Mouse (Mus musculus) erythroblast, embryonic 14.5 days (primary cell): Measurements from ENCODE around the gene Pgm1. TPM values are rescaled to one million over a fixed set of nuclear protein-coding genes. Genes with fewer than 3 reads are reported as not detected.

Experiments used
- H3K27me3 ChIP-seq: 2 replicates; pipeline ENCODE4 v1.6.1; 2012; ENCODE audit warnings: inconsistent platforms; ENCODE audit not compliant: control insufficient read depth
- H3K36me3 ChIP-seq: 2 replicates; pipeline ENCODE4 v1.6.1; 2012; ENCODE audit warnings: mild to moderate bottlenecking, inconsistent platforms; ENCODE audit not compliant: control insufficient read depth
- H3K4me1 ChIP-seq: 2 replicates; pipeline ENCODE4 v1.6.1; 2012; ENCODE audit warnings: inconsistent platforms; ENCODE audit not compliant: control insufficient read depth
- H3K4me3 ChIP-seq: replicated peaks from 2 replicates; pipeline ENCODE3; 2012; ENCODE audit warnings: moderate library complexity, mild to moderate bottlenecking, inconsistent platforms
- H3K9me3 ChIP-seq: 2 replicates; pipeline ENCODE4 v1.6.1; 2012; ENCODE audit warnings: low read length, inconsistent platforms, mixed read lengths; ENCODE audit not compliant: control insufficient read depth
- GATA1 ChIP-seq: IDR thresholded peaks from 2 replicates; pipeline ENCODE4 v1.6.1; 2012; ENCODE audit warnings: low read length, inconsistent platforms, mixed read lengths
- TAL1 ChIP-seq: IDR thresholded peaks from 3 replicates; pipeline ENCODE4 v1.6.1; 2012; ENCODE audit warnings: low read length, inconsistent platforms, mixed read lengths
- polyA plus RNA-seq: library from polyadenylated mRNA; stranded (reverse); fragments of >175 nt; gene quantifications from 2 replicates; pipeline ENCODE4 v1.2.3, GENCODE M21; 2012

The Pgm1 gene
- polyA plus RNA-seq, 1 experiment, result 0.05 TPM

DNA sequence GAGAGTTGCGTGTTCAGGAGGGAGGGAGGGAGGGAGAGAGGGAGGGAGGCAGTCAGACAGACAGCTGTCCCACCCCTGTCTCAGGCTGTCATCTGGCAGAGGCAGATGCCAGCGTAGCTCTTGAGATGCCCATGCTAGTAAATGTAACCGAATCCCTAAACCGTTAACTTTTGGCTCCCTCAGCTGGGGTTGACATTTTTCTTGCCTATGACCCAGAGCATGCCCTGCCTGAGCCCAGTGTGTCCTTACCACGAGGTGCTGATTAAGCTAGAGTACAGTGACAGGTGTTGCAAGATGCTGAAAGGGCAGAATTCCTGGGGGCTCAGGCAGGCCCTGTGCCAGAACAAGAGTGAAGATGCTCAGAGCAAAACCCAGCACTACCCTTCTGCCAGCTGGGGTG, 45.2 kb downstream of the Pgm1 start:
- TF ChIP-seq TAL1 (no peak), GATA1 (no peak)
- no peaks in the 10 kb centered on the region for H3K27me3 ChIP-seq
- no peaks in the 10 kb centered on the region for H3K9me3 ChIP-seq
- H3K4me1 ChIP-seq, result no peaks in the 10 kb centered on the region
- no peak overlapping the region for H3K4me3 ChIP-seq
- no peaks in the 10 kb centered on the region; the same call in 1 of the 2 replicates for H3K36me3 ChIP-seq

DNA sequence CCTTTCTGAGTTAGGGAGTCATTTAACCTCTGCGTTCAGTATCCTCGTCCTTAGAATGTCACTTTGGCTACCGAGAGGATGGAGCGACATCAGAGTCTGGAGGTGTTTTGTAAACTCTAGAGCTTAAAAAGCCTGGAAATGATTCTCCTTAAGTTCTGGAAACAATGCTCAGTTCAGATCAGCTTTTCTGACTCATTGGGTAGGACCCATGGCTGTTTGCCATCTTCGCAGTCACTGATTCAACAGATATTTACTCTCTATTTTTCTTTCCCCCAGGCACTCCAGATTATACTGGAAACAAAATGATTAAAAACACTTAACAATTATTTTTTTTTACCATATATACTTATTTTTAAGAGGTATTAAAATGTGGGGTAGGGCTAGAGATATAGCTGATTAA, 50.1 kb downstream of the Pgm1 start:
- Histone ChIP-seq H3K27me3 (no peaks in the 10 kb centered on the region), H3K36me3 (no peaks in the 10 kb centered on the region; the same call in 1 of the 2 replicates), H3K9me3 (no peaks in the 10 kb centered on the region), H3K4me1 (no peaks in the 10 kb centered on the region), H3K4me3 (no peak overlapping the region)
- TF ChIP-seq GATA1 (no peak), TAL1 (no peak)

DNA sequence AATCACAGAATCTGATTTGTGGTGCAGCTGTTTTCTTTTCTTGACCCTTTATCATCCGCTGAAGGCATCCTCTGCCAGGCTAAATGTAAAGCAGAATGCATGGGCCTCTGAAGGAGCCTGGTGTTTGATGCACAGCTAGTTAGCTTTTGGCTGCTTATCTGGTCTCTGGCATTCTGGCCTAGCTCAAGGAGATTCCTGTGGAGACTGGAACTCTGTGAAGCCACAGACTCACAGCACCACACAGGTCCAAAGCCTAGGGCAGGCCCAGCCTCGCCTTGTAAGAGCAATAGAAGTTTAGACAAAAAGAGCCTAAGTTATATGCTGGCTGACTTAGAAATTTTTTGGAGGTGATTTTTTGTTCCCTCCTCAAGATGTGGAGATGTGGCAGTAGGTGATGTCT, 52.0 kb downstream of the Pgm1 start:
- H3K36me3 ChIP-seq, result no peaks in the 10 kb centered on the region; the same call in 1 of the 2 replicates
- TF ChIP-seq TAL1 (no peak), GATA1 (no peak)
- no peak overlapping the region for H3K4me3 ChIP-seq

DNA sequence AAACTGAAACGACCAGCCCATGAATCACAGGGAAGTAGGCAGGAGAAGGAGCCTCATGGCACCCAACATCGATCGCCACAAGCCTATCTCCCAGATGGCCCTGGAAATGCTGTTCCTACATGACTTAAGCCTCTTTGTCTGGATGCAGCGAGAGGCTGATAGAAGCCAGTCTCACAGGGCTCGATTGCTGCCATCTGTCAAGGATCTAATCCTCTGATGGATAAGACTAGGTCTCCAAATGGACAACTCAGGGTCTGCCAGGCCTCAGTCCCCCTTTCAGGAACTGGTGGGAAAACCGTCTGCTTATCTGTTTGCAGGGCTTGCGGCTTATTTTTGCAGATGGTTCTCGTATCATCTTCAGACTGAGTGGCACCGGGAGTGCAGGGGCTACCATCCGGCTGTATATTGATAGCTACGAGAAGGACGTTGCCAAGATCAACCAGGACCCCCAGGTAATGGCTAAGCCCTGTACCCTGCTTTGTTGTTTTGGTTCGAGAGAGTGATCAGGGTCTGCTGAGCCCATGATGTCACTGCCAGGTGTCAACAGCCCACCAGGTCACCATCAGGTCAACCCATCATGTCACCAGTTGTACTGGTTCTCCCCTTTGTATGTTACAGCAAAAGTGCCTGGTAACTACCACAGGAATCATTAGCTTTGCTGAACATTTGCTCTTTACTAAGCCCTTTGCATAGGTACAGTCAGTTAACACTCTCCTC, 54.6 kb downstream of the Pgm1 start:
- H3K4me1 ChIP-seq, result no peaks in the 10 kb centered on the region
- no peak overlapping the region for H3K4me3 ChIP-seq
- TF ChIP-seq GATA1, result no peak
- no peak for TF ChIP-seq TAL1
- no peaks in the 10 kb centered on the region for H3K9me3 ChIP-seq
- no peaks in the 10 kb centered on the region for H3K27me3 ChIP-seq
- no peaks in the 10 kb centered on the region; the same call in 1 of the 2 replicates for H3K36me3 ChIP-seq

More for the DNA sequence above, 52.0 kb downstream of the Pgm1 start:
- Histone ChIP-seq H3K4me1 (no peaks in the 10 kb centered on the region), H3K9me3 (no peaks in the 10 kb centered on the region), H3K27me3 (no peaks in the 10 kb centered on the region)

DNA sequence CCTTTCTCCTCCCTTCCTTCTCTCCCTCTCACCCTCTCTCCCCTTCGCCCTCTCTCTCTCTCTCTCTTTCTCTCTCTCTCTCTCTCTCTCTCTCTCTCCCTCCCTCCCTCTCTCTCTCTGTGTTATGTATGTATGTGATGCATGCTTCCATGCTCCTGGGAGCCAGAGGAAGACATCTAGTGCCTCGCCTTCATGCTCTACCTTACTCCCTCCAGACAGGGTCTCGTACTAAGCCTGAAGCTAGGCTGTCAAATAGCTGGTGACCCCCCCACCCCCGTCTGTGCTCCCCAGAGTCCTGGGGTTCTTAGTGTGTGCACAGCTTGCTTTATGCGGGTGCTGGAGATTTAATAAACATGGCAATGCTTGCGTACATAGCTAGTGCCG, 55.1 kb downstream of the Pgm1 start:
- TF ChIP-seq TAL1 (no peak), GATA1 (no peak)
- no peaks in the 10 kb centered on the region; the same call in 1 of the 2 replicates for H3K36me3 ChIP-seq
- H3K9me3 ChIP-seq, result no peaks in the 10 kb centered on the region
- H3K4me1 ChIP-seq, result no peaks in the 10 kb centered on the region
- no peak overlapping the region for H3K4me3 ChIP-seq
- no peaks in the 10 kb centered on the region for H3K27me3 ChIP-seq

DNA sequence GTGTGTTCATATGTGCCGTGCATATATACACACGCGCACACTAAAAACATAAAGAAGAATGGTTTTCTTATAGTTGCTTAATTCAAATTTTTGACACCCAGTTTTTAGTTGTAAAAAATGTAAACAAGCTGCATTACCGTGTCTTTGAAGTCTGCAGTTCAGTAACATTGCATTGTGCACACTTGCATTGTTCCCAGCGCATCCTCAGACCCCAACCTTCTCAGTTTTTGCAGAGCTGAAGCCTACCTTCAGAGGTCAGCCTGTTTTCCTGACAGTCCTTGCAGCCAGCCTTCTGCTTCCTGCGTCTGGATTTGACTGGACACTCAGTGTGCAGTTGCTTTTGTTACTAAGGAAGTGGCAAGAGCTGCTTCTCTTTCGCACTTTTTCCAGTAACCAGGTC, 55.9 kb downstream of the Pgm1 start:
- Histone ChIP-seq H3K4me3 (no peak overlapping the region), H3K27me3 (no peaks in the 10 kb centered on the region), H3K36me3 (no peaks in the 10 kb centered on the region; the same call in 1 of the 2 replicates), H3K9me3 (no peaks in the 10 kb centered on the region), H3K4me1 (no peaks in the 10 kb centered on the region)
- TF ChIP-seq GATA1 (no peak), TAL1 (no peak)

DNA sequence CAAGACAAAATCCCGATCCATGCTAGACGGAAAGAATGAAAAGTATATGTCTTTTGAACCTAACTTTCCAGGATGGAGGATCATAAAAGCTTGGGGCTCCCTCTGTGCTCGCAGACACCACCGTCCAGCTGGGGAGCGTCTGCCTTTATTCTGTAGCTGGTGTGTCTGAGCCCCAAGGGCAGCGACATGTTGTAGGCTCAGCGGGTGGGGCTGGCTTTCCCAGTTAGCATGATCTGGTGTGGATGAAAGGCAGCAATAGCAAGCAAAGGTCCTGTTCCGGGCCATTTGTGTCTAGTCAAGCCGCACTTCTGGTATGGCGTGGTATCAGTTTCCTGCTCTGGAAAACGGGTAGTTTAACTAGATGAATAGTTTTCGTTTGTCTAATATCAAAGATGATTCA, 56.4 kb downstream of the Pgm1 start:
- TF ChIP-seq GATA1 (no peak), TAL1 (no peak)
- Histone ChIP-seq H3K4me1 (no peaks in the 10 kb centered on the region), H3K36me3 (no peaks in the 10 kb centered on the region; the same call in 1 of the 2 replicates), H3K27me3 (no peaks in the 10 kb centered on the region), H3K4me3 (no peak overlapping the region), H3K9me3 (no peaks in the 10 kb centered on the region)

DNA sequence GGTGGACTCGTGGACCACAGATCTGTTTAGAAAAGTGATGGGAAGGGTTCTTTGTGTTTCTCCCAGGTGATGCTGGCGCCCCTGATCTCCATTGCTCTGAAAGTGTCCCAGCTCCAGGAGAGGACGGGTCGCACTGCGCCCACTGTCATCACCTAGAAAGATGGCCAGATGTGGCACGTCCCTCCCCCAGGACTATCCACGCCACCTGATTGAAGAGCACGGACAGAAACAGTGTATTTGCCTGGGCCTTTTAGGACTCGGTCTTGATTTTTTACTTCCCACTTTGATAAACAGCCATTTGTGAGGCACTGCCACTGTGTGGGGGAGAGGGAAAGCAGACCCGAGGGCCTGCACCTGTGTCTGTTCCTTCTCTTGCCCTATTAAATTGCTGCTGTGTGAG, 57.4 kb downstream of the Pgm1 start:
- Histone ChIP-seq H3K4me3 (no peak overlapping the region), H3K4me1 (no peaks in the 10 kb centered on the region), H3K9me3 (no peaks in the 10 kb centered on the region), H3K27me3 (no peaks in the 10 kb centered on the region), H3K36me3 (no peaks in the 10 kb centered on the region; the same call in 1 of the 2 replicates)
- TF ChIP-seq TAL1 (no peak), GATA1 (no peak)

DNA sequence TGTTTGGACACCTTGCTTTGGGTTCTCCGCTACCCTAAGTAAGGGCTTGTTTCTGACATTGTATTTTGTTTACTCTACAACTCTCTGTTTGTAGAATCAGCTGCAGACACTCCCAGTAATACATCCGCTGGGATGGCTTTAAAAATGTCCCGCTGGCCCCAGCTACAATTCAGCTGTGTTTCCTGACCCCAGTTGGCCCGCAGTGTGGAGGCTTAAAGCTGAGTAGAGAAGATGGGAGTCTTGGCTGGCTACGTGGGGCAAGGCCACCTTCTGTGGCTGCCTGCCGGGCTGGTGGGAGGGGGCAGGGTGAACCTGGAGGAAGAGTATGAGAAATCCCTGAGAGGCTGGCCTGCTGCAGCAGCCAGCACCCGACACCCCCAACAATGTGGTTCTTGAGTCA, 59.6 kb downstream of the Pgm1 start:
- H3K4me3 ChIP-seq, result no peak overlapping the region
- no peaks in the 10 kb centered on the region for H3K27me3 ChIP-seq
- TF ChIP-seq GATA1 (no peak), TAL1 (no peak)
- no peaks in the 10 kb centered on the region for H3K4me1 ChIP-seq
- H3K36me3 ChIP-seq, result no peaks in the 10 kb centered on the region; the same call in 1 of the 2 replicates
- peaks cover 2% of the 10 kb centered on the region; the same call in 1 of the 2 replicates for H3K9me3 ChIP-seq
